Mouse (Mus musculus): ENCODE results near the gene Rps6kc1. TPM values are rescaled to one million over a fixed set of nuclear protein-coding genes. Genes with fewer than 3 reads are reported as not detected.
A peak's percentile ranks its signal among the peaks of the same experiment; 100 is the strongest.

Gene Rps6kc1
- total RNA-seq (2014; rRNA removed) (35.9 and 40.8 TPM in 2 replicates), polyA plus RNA-seq (2015; fragmentation: Nextera tagmentation; extraction: Ambion mirVana) (19.6 and 21.0 TPM in 2 replicates)

- no peaks in the 10 kb centered on the region for H3K36me3 ChIP-seq (ENCODE audit: insufficient read depth, low read length)
- WGBS, result under 1% methylated on average over 47 of the region's 47 CpGs
Measured at GRCm38 (mm10) chr1:190911415-190912123, at the start of gene Rps6kc1. TSS of gene Rps6kc1 (minus strand) at chr1:190911770.

GRCm38 (mm10) chr1:190958821-190959220, 47.3 kb upstream of the Rps6kc1 start:
- Histone ChIP-seq H3K4me2 (ENCODE audit: low read depth, low read length) (no peak overlapping the region), H3K9me3 (ENCODE audit: low read length) (no peaks in the 10 kb centered on the region), H3K4me1 (ENCODE audit: insufficient read depth, low read length) (no peaks in the 10 kb centered on the region), H3K27me3 (ENCODE audit: insufficient read depth, low read length) (no peaks in the 10 kb centered on the region), H3K4me3 (ENCODE audit: low read length) (no peak overlapping the region), H3K36me3 (ENCODE audit: insufficient read depth, low read length) (peaks cover 36% of the 10 kb centered on the region), H3K9ac (replicated peaks; ENCODE audit: low read length) (no peak overlapping the region), H3K27ac (no peak overlapping the region)
- DNase-seq (ENCODE audit: low spot score), result no peak
- WGBS, result 85% methylated on average over 5 of the region's 5 CpGs
- no peak for TF ChIP-seq CTCF (IDR thresholded peaks at IDR 0.05; ENCODE audit: low read depth)
- no peak for ATAC-seq

More at GRCm38 (mm10) chr1:190911415-190912123, at the start of gene Rps6kc1:
- Histone ChIP-seq H3K4me3 (ENCODE audit: low read length) (peak within 1 kb of the TSS; percentile 84), H3K4me1 (ENCODE audit: insufficient read depth, low read length) (no peaks in the 10 kb centered on the region), H3K9me3 (ENCODE audit: low read length) (no peaks in the 10 kb centered on the region), H3K9ac (replicated peaks; ENCODE audit: low read length) (peak within 1 kb of the TSS; percentile 86), H3K27ac (peak within 1 kb of the TSS; percentile 73), H3K27me3 (ENCODE audit: insufficient read depth, low read length) (no peaks in the 10 kb centered on the region), H3K4me2 (ENCODE audit: low read depth, low read length) (peak within 1 kb of the TSS; percentile 88)
- DNase-seq (ENCODE audit: low spot score) (peak; percentile 92), ATAC-seq (peak; percentile 97)
- no peak for TF ChIP-seq CTCF (IDR thresholded peaks at IDR 0.05; ENCODE audit: low read depth)

- H3K36me3 ChIP-seq (ENCODE audit: insufficient read depth, low read length), result peaks cover 16% of the 10 kb centered on the region
Measured at GRCm38 (mm10) chr1:190953009-190953408, 41.4 kb upstream of the Rps6kc1 start.

GRCm38 (mm10) chr1:190951014-190951413, 39.4 kb upstream of the Rps6kc1 start:
- no peaks in the 10 kb centered on the region for H3K27me3 ChIP-seq (ENCODE audit: insufficient read depth, low read length)
- H3K9me3 ChIP-seq (ENCODE audit: low read length), result no peaks in the 10 kb centered on the region
- DNase-seq (ENCODE audit: low spot score), result no peak
- no peak overlapping the region for H3K9ac ChIP-seq (replicated peaks; ENCODE audit: low read length)
- no peak overlapping the region for H3K27ac ChIP-seq
- H3K4me1 ChIP-seq (ENCODE audit: insufficient read depth, low read length), result no peaks in the 10 kb centered on the region
- H3K4me2 ChIP-seq (ENCODE audit: low read depth, low read length), result no peak overlapping the region
- peaks cover 21% of the 10 kb centered on the region for H3K36me3 ChIP-seq (ENCODE audit: insufficient read depth, low read length)
- no peak for ATAC-seq
- no peak for TF ChIP-seq CTCF (IDR thresholded peaks at IDR 0.05; ENCODE audit: low read depth)
- H3K4me3 ChIP-seq (ENCODE audit: low read length), result no peak overlapping the region
- WGBS, result 60% methylated on average over 5 of the region's 5 CpGs

More at GRCm38 (mm10) chr1:190953009-190953408, 41.4 kb upstream of the Rps6kc1 start:
- no peak for ATAC-seq
- no peak for DNase-seq (ENCODE audit: low spot score)
- H3K4me2 ChIP-seq (ENCODE audit: low read depth, low read length), result no peak overlapping the region
- 83% methylated on average over 3 of the region's 3 CpGs for WGBS
- H3K27me3 ChIP-seq (ENCODE audit: insufficient read depth, low read length), result no peaks in the 10 kb centered on the region
- TF ChIP-seq CTCF (IDR thresholded peaks at IDR 0.05; ENCODE audit: low read depth), result no peak
- no peaks in the 10 kb centered on the region for H3K4me1 ChIP-seq (ENCODE audit: insufficient read depth, low read length)
- no peak overlapping the region for H3K4me3 ChIP-seq (ENCODE audit: low read length)
- no peak overlapping the region for H3K27ac ChIP-seq
- H3K9ac ChIP-seq (replicated peaks; ENCODE audit: low read length), result no peak overlapping the region
- H3K9me3 ChIP-seq (ENCODE audit: low read length), result no peaks in the 10 kb centered on the region

- Histone ChIP-seq H3K4me3 (ENCODE audit: low read length) (no peak overlapping the region), H3K4me1 (ENCODE audit: insufficient read depth, low read length) (no peaks in the 10 kb centered on the region), H3K4me2 (ENCODE audit: low read depth, low read length) (no peak overlapping the region), H3K27ac (peak overlapping the region; percentile 41; the same call in 1 of the 2 replicates), H3K27me3 (ENCODE audit: insufficient read depth, low read length) (no peaks in the 10 kb centered on the region), H3K9me3 (ENCODE audit: low read length) (no peaks in the 10 kb centered on the region), H3K36me3 (ENCODE audit: insufficient read depth, low read length) (peaks cover 29% of the 10 kb centered on the region), H3K9ac (replicated peaks; ENCODE audit: low read length) (no peak overlapping the region)
- peak; percentile 84 for ATAC-seq
- WGBS, result 54% methylated on average over 17 of the region's 17 CpGs
- no peak for TF ChIP-seq CTCF (IDR thresholded peaks at IDR 0.05; ENCODE audit: low read depth)
- peak; percentile 65 for DNase-seq (ENCODE audit: low spot score)
Measured at GRCm38 (mm10) chr1:190948846-190949245, 37.3 kb upstream of the Rps6kc1 start.

GRCm38 (mm10) chr1:190948439-190948838, 36.9 kb upstream of the Rps6kc1 start:
- no peak for ATAC-seq
- 67% methylated on average over 7 of the region's 7 CpGs for WGBS

GRCm38 (mm10) chr1:190947986-190948385, 36.4 kb upstream of the Rps6kc1 start:
- no peak for TF ChIP-seq CTCF (IDR thresholded peaks at IDR 0.05; ENCODE audit: low read depth)
- Histone ChIP-seq H3K4me2 (ENCODE audit: low read depth, low read length) (no peak overlapping the region), H3K4me1 (ENCODE audit: insufficient read depth, low read length) (no peaks in the 10 kb centered on the region), H3K27me3 (ENCODE audit: insufficient read depth, low read length) (no peaks in the 10 kb centered on the region), H3K36me3 (ENCODE audit: insufficient read depth, low read length) (peaks cover 38% of the 10 kb centered on the region), H3K9me3 (ENCODE audit: low read length) (no peaks in the 10 kb centered on the region), H3K4me3 (ENCODE audit: low read length) (no peak overlapping the region), H3K27ac (0 out of 2 replicates have a peak overlapping the region, but pooled peaks have one; percentile 20), H3K9ac (replicated peaks; ENCODE audit: low read length) (no peak overlapping the region)
- DNase-seq (ENCODE audit: low spot score), result peak; percentile 15
- peak; percentile 22; the same call in 1 of the 2 replicates for ATAC-seq
- 68% methylated on average over 5 of the region's 5 CpGs for WGBS

More at GRCm38 (mm10) chr1:190948439-190948838, 36.9 kb upstream of the Rps6kc1 start:
- Histone ChIP-seq H3K4me2 (ENCODE audit: low read depth, low read length) (no peak overlapping the region), H3K9me3 (ENCODE audit: low read length) (no peaks in the 10 kb centered on the region), H3K4me1 (ENCODE audit: insufficient read depth, low read length) (no peaks in the 10 kb centered on the region), H3K27me3 (ENCODE audit: insufficient read depth, low read length) (no peaks in the 10 kb centered on the region), H3K36me3 (ENCODE audit: insufficient read depth, low read length) (peaks cover 33% of the 10 kb centered on the region), H3K9ac (replicated peaks; ENCODE audit: low read length) (no peak overlapping the region), H3K4me3 (ENCODE audit: low read length) (no peak overlapping the region), H3K27ac (peak overlapping the region; percentile 20; the same call in 1 of the 2 replicates)
- peak; percentile 71 for DNase-seq (ENCODE audit: low spot score)
- no peak for TF ChIP-seq CTCF (IDR thresholded peaks at IDR 0.05; ENCODE audit: low read depth)

Measured in hindbrain, postnatal 0 days (tissue).